Mouse (Mus musculus): ENCODE measurements at regions not wholly inside any gene's neighbourhood (a gene's known extent, or its start where the extent isn't known, plus 50 kb on each side); places are given as distances from the start of the nearest gene placed in this dataset.

- DNase-seq (ENCODE audit: low read depth, low spot score), result no peak
Observed at GRCm38 (mm10) chr1:90454263-90454662, 148.5 kb upstream of the Cops8 start.

GRCm38 (mm10) chr1:90457396-90457795, 145.4 kb upstream of the Cops8 start:
- DNase-seq (ENCODE audit: low read depth, low spot score), result no peak

- no peak for DNase-seq (ENCODE audit: low read depth, low spot score)
Observed at GRCm38 (mm10) chr1:90458176-90458575, 144.6 kb upstream of the Cops8 start.

- DNase-seq (ENCODE audit: low read depth, low spot score), result peak; percentile 76
Observed at GRCm38 (mm10) chr1:90461699-90462098, 141.1 kb upstream of the Cops8 start.

GRCm38 (mm10) chr1:90463302-90463701, 139.5 kb upstream of the Cops8 start:
- DNase-seq (ENCODE audit: low read depth, low spot score), result no peak

GRCm38 (mm10) chr1:90467646-90468045, 135.1 kb upstream of the Cops8 start:
- no peak for DNase-seq (ENCODE audit: low read depth, low spot score)

GRCm38 (mm10) chr1:90470996-90471395, 131.8 kb upstream of the Cops8 start:
- no peak for DNase-seq (ENCODE audit: low read depth, low spot score)

GRCm38 (mm10) chr1:90471806-90472205, 131.0 kb upstream of the Cops8 start:
- no peak for DNase-seq (ENCODE audit: low read depth, low spot score)

GRCm38 (mm10) chr1:90475060-90475813, 127.5 kb upstream of the Cops8 start:
- DNase-seq (ENCODE audit: low read depth, low spot score), result no peak

- DNase-seq (ENCODE audit: low read depth, low spot score), result no peak
Observed at GRCm38 (mm10) chr1:90476556-90477243, 126.1 kb upstream of the Cops8 start.

GRCm38 (mm10) chr1:90478839-90479238, 123.9 kb upstream of the Cops8 start:
- DNase-seq (ENCODE audit: low read depth, low spot score), result no peak

- no peak for DNase-seq (ENCODE audit: low read depth, low spot score)
Observed at GRCm38 (mm10) chr1:90481247-90481646, 121.5 kb upstream of the Cops8 start.

- no peak for DNase-seq (ENCODE audit: low read depth, low spot score)
Observed at GRCm38 (mm10) chr1:90481708-90482107, 121.1 kb upstream of the Cops8 start.

GRCm38 (mm10) chr1:90486349-90486839, 116.4 kb upstream of the Cops8 start:
- DNase-seq (ENCODE audit: low read depth, low spot score), result peak; percentile 84

GRCm38 (mm10) chr1:90487886-90488285, 114.9 kb upstream of the Cops8 start:
- DNase-seq (ENCODE audit: low read depth, low spot score), result peak; percentile 37

- peak; percentile 41 for DNase-seq (ENCODE audit: low read depth, low spot score)
Observed at GRCm38 (mm10) chr1:90488991-90489390, 113.8 kb upstream of the Cops8 start.

GRCm38 (mm10) chr1:90490335-90490734, 112.4 kb upstream of the Cops8 start:
- DNase-seq (ENCODE audit: low read depth, low spot score), result no peak

- no peak for DNase-seq (ENCODE audit: low read depth, low spot score)
Observed at GRCm38 (mm10) chr1:90493481-90493880, 109.3 kb upstream of the Cops8 start.

- DNase-seq (ENCODE audit: low read depth, low spot score), result peak; percentile 18
Observed at GRCm38 (mm10) chr1:90495174-90495573, 107.6 kb upstream of the Cops8 start.

GRCm38 (mm10) chr1:90497568-90497967, 105.2 kb upstream of the Cops8 start:
- DNase-seq (ENCODE audit: low read depth, low spot score), result no peak

GRCm38 (mm10) chr1:90501373-90501772, 101.4 kb upstream of the Cops8 start:
- DNase-seq (ENCODE audit: low read depth, low spot score), result no peak

- no peak for DNase-seq (ENCODE audit: low read depth, low spot score)
Observed at GRCm38 (mm10) chr1:90502371-90502770, 100.4 kb upstream of the Cops8 start.
